Mouse (Mus musculus): ENCODE results near the gene Kdm6b. TPM values are rescaled to one million over a fixed set of nuclear protein-coding genes. Genes with fewer than 3 reads are reported as not detected.

The Kdm6b gene
- polyA plus RNA-seq, 1 experiment from 2014 or later: 40.8 TPM

DNA sequence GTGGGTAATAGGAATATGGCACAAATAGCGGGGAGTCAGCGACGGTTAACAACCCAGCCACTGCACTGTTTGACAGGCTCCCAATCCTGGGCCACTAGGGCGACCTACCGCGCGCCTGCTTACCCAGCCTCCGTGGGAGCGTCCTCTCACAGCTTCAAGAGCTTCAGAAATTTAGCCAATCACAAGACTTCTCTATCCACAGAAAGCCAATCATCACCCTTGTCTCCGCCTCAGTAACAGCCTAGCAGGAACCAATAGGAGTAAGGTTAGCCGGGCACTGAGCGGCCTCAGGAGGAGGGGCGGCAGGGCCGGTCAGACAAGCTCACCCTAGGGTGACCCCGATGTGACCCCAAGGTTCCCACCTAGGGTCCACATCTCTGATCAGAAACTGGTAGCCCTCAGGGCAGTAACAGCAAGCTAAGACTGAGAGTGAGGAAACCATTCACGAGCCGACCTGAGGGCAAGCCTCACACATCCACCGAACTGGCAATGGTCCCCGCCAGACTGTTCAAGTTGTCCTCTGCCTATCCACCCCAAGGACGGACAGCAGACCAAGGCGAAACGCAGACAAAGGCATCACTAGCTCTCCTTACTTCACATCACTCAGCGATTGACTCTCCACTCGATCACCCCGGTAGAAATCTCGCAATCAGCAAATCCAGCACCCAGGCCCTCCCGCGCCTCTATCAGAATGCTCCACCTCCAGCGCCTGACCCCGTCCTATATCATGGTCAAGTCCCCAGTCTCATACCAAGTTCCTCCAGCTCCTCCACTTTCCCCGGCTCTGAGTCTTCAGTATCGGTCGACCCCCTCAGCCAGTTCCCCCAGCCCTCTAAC lies 4.7 kb downstream of the Kdm6b start:
- Histone ChIP-seq H3K4me1 (peaks cover 57% of the 10 kb centered on the region), H3K36me3 (peaks cover 70% of the 10 kb centered on the region), H3K27ac (peak overlapping the region; percentile 89), H3K9me3 (replicated peaks) (no peaks in the 10 kb centered on the region), H3K4me3 (peak overlapping the region; percentile 87), H3K27me3 (ENCODE audit: low read depth, poor library complexity, severe bottlenecking) (no peaks in the 10 kb centered on the region)
- DNase-seq (ENCODE audit: low spot score): peak; percentile 80
- under 1% methylated on average over 33 of the region's 33 CpGs for WGBS

DNA sequence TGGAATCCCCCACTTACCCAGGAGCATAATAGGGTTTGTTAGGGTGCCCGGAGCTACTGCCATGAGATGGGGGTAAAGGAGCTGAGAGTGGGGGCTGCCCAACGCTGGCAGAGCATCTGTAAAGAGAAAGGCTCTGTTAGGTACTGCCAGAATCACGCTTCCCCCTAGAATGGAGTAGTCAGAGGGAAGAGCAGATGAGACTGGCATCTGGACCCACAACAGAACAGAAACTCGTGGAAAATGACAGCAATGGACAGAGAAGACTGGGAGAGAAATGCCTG lies 5.8 kb downstream of the Kdm6b start:
- no peaks in the 10 kb centered on the region for H3K27me3 ChIP-seq (ENCODE audit: low read depth, poor library complexity, severe bottlenecking)
- no peaks in the 10 kb centered on the region for H3K9me3 ChIP-seq (replicated peaks)
- peaks cover 46% of the 10 kb centered on the region for H3K4me1 ChIP-seq
- H3K27ac ChIP-seq: peak overlapping the region; percentile 89; the same call in 1 of the 2 replicates
- peak overlapping the region; percentile 87 for H3K4me3 ChIP-seq
- DNase-seq (ENCODE audit: low spot score): no peak
- WGBS: 88% methylated on average over 4 of the region's 4 CpGs
- peaks cover 70% of the 10 kb centered on the region for H3K36me3 ChIP-seq

DNA sequence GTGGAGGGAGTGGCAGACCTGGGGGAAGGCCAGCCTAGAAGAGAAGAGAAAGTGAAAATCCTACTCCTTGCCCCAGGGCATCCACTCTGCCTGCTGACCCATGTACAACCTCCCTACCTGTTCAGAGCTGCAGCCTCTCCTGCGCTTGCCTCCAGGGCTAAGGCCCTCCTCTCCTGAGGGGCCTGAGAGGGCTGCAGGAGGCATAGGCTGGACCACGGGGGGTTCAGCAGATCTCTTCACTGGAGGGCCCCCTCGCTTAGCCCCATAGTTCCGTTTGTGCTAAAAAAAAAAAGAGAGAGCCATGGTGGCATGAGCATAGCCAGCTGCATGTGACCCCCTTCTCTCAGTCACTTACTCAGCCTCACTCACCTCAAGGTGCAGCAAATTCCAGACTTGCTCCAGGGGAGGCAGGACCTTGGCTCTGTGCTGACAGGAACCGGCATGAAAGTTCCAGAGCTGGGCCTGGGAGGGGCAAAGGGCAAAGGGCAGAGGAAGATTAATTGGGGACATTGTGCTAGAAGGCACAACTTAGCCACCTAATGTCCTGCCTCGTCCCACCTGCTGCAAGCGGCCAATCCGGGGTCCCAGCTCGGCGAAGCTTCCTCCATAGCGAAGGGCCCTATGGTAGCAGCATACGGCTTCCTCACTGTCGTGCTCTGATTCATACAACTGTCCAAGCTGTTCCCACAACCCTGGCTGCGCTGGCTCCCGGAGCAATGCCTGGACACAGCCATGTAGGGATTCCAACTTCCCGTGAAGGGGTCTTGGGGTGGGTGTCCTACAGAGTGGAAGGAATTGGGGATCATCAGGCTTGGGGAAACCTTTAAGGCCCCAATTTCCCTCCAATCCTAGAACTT lies 6.4 kb downstream of the Kdm6b start:
- WGBS: 88% methylated on average over 16 of the region's 16 CpGs
- Histone ChIP-seq H3K9me3 (replicated peaks) (no peaks in the 10 kb centered on the region), H3K4me3 (peak overlapping the region; percentile 87), H3K27me3 (ENCODE audit: low read depth, poor library complexity, severe bottlenecking) (no peaks in the 10 kb centered on the region), H3K4me1 (peaks cover 41% of the 10 kb centered on the region), H3K27ac (0 out of 2 replicates have a peak overlapping the region, but pooled peaks have one; percentile 56), H3K36me3 (peaks cover 70% of the 10 kb centered on the region)
- no peak for DNase-seq (ENCODE audit: low spot score)

DNA sequence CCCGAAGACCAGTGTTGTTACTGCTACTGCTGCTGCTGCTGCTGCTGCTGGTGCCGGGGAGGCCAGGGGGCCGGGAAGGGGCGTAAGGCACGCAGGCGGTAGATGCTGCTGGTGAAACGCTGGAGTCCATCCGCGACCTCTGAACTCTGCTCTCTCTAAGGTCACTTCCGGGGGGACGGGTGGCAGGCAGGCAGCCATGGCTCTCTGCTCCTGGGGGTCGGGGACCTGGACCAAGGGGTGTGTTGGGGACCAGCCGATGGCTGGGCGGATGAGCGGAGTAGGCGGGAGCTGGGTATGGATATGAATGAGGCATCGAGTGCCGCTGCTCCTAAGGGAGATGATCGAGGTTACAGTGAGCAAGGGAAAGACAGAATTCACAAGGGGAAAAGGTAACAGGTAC lies 7.2 kb downstream of the Kdm6b start:
- no peaks in the 10 kb centered on the region for H3K9me3 ChIP-seq (replicated peaks)
- H3K27ac ChIP-seq: no peak overlapping the region
- H3K4me1 ChIP-seq: peaks cover 40% of the 10 kb centered on the region
- DNase-seq (ENCODE audit: low spot score): no peak
- peaks cover 72% of the 10 kb centered on the region for H3K36me3 ChIP-seq
- WGBS: 92% methylated on average over 19 of the region's 19 CpGs
- no peaks in the 10 kb centered on the region for H3K27me3 ChIP-seq (ENCODE audit: low read depth, poor library complexity, severe bottlenecking)
- no peak overlapping the region for H3K4me3 ChIP-seq

DNA sequence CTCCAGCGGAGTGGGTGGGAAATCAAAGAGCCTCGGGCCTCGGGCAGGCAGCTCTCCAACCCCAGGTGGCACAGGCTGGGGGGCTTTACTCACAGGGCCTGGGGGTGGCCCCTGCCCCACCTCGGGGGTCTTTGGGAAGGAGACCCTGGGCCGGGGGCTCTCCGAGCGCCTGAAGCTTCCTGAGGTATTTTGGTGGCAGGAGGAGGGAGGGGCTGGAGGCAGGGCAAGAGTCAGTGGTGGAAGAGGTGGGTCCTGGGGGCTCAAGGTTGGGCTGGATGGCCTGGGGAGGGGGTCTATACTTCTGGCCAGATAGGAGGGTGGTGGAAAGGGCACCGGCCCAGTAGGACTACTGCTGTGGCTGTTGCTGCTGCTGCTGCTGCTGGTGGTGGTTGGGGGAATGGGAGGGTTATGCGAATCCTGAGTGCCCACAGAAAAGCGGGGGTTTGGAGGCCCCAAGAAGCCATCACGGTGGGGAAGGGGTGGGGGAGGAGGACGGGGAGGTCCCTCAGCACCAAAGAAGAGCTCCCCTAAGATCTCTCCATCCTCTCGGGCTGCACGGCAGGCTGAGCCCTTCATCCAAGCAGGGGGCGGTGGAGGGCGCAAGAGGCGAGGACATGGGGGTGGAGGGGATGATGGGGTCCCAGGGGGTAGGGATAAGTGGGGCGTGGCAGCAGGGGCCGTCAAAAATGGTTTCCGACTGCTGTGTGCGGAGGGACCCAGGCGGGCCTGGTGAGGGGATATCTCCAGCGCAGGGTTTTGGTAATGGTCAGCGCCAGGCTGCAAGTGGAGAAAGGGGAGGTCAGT lies 7.9 kb downstream of the Kdm6b start:
- no peak overlapping the region for H3K27ac ChIP-seq
- no peak for DNase-seq (ENCODE audit: low spot score)
- peaks cover 45% of the 10 kb centered on the region for H3K4me1 ChIP-seq
- peaks cover 79% of the 10 kb centered on the region for H3K36me3 ChIP-seq
- H3K27me3 ChIP-seq (ENCODE audit: low read depth, poor library complexity, severe bottlenecking): peaks cover 3% of the 10 kb centered on the region; the same call in 1 of the 2 replicates
- H3K9me3 ChIP-seq (replicated peaks): no peaks in the 10 kb centered on the region
- H3K4me3 ChIP-seq: peak overlapping the region; percentile 21; the same call in 1 of the 2 replicates
- 91% methylated on average over 24 of the region's 24 CpGs for WGBS

DNA sequence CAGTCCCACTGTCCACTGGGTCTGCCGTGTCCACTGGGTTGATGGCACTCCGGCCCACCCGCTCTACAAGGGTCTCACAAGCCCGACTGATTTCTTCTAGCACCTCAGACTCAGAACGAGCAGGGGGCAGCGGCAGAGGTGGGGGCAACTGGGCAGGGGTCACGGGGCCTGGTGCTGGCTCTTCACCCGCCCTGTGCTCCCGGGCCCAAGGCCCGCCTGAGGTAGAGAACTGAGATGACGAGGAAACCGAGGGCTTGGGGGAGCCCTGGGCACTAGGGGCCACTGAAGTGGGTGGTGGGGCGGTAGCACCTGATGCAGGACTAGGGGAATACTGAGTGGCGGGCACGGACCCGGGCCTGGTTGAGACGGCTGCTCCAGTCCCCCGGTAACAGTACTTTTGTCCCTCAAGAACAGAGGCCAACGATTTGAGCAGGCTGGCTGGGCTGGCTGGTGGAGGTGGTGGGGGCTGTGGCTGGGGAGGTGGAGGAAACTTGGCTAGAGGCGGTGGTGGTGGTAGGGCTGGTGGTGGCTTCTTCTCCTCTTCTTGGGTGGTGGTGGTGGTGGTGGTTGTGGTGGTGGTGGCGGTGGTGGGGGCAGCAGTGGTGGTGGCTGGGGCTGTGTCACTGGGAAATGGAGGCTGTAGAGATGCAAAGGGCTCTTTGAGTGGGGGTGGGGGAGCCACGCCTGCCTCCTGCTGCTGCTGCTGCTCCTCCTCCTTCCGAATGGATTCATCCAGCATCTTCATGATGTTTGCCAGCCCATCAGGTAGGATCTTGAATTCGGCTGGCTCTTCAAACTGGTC lies 8.7 kb downstream of the Kdm6b start:
- Histone ChIP-seq H3K4me3 (peak overlapping the region; percentile 21; the same call in 1 of the 2 replicates), H3K36me3 (peaks cover 87% of the 10 kb centered on the region), H3K9me3 (replicated peaks) (no peaks in the 10 kb centered on the region), H3K27ac (no peak overlapping the region), H3K27me3 (ENCODE audit: low read depth, poor library complexity, severe bottlenecking) (peaks cover 11% of the 10 kb centered on the region; the same call in 1 of the 2 replicates), H3K4me1 (peaks cover 46% of the 10 kb centered on the region)
- WGBS: 91% methylated on average over 24 of the region's 24 CpGs
- DNase-seq (ENCODE audit: low spot score): no peak

DNA sequence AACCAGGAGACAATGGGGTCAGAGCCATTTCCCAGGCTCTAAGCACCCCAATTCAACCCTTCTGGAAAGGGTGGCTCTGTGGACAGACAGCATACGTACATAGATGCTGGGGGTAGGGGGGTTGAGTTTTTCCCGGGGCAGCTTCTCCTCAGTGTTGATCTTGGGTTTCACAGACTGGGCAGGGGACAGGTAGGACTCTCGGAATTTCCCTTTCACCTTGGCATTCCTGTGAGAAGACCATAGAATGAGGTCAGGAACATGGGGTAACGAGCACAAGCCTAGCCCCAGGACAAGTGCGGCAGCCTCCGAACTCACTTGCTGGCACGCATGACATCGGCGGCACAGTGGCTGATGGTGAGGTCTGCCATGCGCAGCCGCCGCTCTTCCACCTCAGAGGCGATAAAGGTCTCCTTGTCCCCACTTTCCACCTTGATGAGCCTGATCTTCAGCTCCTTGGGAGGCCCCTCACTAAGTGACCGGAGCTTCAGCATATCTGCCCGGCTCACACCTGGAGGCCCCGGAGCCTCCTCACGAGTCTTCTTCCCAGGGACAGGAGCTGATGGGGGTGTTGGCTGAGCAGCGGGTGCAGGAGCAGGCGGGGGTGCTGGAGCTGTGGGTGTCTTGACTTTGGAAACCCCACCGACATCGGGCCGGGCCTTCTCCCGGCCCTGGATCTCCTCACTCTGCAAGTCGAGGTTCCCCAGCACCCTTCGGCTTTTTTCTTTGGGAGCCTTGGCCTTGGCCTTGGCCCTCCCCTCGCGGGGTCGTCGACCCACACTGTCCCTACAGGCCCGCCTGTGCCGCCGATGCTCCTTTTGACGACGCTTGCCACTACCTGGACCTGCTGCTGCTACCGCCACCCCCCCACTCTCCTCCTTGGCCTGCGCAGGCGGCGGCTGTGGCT lies 9.5 kb downstream of the Kdm6b start:
- H3K36me3 ChIP-seq: peaks cover 91% of the 10 kb centered on the region
- no peak overlapping the region for H3K27ac ChIP-seq
- no peaks in the 10 kb centered on the region for H3K9me3 ChIP-seq (replicated peaks)
- peaks cover 13% of the 10 kb centered on the region; the same call in 1 of the 2 replicates for H3K27me3 ChIP-seq (ENCODE audit: low read depth, poor library complexity, severe bottlenecking)
- H3K4me1 ChIP-seq: peaks cover 48% of the 10 kb centered on the region
- 93% methylated on average over 36 of the region's 38 CpGs for WGBS
- peak overlapping the region; percentile 10; the same call in 1 of the 2 replicates for H3K4me3 ChIP-seq
- DNase-seq (ENCODE audit: low spot score): no peak

DNA sequence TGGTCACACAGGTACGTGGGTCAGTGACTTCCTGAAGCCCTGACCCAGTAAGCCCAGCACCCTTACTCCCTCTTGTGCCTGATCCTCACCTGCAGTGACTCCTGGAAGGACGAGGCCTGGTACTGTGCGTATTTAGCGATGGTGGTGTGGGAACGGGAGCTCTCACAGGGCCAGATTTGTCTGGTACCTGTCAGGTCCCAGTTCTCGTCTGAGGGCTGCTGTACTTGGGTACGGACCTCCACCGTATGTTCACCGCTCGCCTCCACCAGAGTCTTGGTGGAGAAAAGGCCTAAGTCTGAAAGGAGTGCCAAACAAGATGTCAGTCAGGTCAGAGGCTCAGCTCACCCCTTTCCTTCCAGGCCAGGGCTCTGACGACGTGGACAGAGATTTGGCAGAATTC lies 11.5 kb downstream of the Kdm6b start:
- Histone ChIP-seq H3K36me3 (peaks cover 78% of the 10 kb centered on the region), H3K27ac (no peak overlapping the region), H3K9me3 (replicated peaks) (no peaks in the 10 kb centered on the region), H3K4me3 (peak overlapping the region; percentile 21; the same call in 1 of the 2 replicates), H3K4me1 (peaks cover 50% of the 10 kb centered on the region), H3K27me3 (ENCODE audit: low read depth, poor library complexity, severe bottlenecking) (peaks cover 13% of the 10 kb centered on the region; the same call in 1 of the 2 replicates)
- no peak for DNase-seq (ENCODE audit: low spot score)
- 81% methylated on average over 12 of the region's 12 CpGs for WGBS

DNA sequence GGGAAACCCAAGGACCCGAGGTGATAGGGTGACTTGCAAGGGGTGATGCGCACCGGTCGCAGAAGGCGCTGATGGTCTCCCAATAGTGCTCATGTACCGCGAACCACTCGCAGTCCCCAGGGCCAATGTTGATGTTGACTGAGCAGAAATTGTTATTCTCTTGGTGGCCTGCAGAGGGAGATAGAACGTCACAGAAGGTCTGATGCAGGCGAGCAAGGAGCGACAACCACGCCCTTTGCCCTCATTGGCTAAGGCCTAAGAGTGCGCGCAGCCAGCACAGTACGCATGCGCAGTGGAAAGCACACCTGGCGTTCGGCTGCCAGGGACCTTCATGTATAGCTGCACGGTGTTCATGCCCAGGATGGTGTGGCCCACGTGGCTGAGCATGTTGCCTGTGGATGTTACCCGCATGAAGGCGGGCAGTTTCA lies 12.3 kb downstream of the Kdm6b start:
- Histone ChIP-seq H3K27me3 (ENCODE audit: low read depth, poor library complexity, severe bottlenecking) (peaks cover 13% of the 10 kb centered on the region; the same call in 1 of the 2 replicates), H3K27ac (no peak overlapping the region), H3K9me3 (replicated peaks) (no peaks in the 10 kb centered on the region), H3K4me3 (peak overlapping the region; percentile 21), H3K36me3 (peaks cover 71% of the 10 kb centered on the region), H3K4me1 (peaks cover 58% of the 10 kb centered on the region)
- peak; percentile 90 for DNase-seq (ENCODE audit: low spot score)
- 18% methylated on average over 22 of the region's 22 CpGs for WGBS

DNA sequence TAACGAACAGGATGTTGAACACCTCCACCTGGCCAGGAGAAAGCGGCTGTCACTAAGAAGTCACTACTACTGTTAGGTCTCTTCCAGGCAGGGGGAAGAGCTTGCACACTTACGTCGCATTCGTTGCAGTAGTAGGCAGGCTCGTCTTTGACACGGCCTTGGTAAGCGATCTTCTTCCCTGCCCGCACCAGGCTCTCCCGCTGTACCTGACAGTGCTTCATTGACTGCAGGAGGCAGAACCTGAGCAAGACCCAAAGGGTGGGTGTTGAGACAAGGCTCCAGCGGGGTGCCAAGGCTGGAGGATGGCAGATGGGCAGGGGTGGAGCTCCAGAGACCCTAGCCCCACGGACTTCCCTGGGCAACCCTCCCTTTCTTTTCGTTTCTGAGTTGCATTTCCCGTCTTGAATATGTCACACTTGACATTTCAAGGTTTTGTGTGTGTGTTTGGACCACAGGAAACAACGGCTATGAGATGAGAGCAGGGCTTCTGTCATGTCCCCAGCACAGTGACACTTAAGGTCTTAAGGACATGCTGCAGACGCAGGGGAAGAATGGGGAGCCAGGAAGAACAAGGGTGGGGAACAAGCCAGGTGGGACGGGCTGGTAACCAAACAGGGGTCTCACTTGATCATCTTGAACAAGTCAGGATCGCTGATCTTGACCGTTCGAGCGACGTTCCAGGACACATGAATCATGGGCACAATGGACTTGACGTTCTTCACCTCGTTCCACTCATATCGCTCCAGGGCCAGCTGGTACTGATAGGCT lies 13.2 kb downstream of the Kdm6b start:
- WGBS: 76% methylated on average over 25 of the region's 25 CpGs
- Histone ChIP-seq H3K27me3 (ENCODE audit: low read depth, poor library complexity, severe bottlenecking) (peaks cover 13% of the 10 kb centered on the region; the same call in 1 of the 2 replicates), H3K27ac (peak overlapping the region; percentile 47), H3K4me1 (peaks cover 62% of the 10 kb centered on the region), H3K4me3 (peak overlapping the region; percentile 69), H3K36me3 (peaks cover 61% of the 10 kb centered on the region), H3K9me3 (replicated peaks) (no peaks in the 10 kb centered on the region)
- DNase-seq (ENCODE audit: low spot score): peak; percentile 62
